Mouse (Mus musculus) mature B cell (primary cell): Measurements from ENCODE around the gene Ubiad1.

ENCODE experiments used
- in situ Hi-C: fragments of 300-500 bp; cut with MboI; formaldehyde crosslinking; loops from 2 replicates; pipeline ENCODE4 v1.14.3; 2019

Gene Ubiad1

GRCm38 (mm10) chr4:148408256-148408975, 36.2 kb downstream of the Ubiad1 start:
- in situ Hi-C loops = no loop called here

GRCm38 (mm10) chr4:148405255-148405788, 39.2 kb downstream of the Ubiad1 start:
- in situ Hi-C loops = no loop called here

- in situ Hi-C loops = no loop called here
These were observed 39.8 kb downstream of the Ubiad1 start for GRCm38 (mm10) chr4:148404748-148405147.

DNA sequence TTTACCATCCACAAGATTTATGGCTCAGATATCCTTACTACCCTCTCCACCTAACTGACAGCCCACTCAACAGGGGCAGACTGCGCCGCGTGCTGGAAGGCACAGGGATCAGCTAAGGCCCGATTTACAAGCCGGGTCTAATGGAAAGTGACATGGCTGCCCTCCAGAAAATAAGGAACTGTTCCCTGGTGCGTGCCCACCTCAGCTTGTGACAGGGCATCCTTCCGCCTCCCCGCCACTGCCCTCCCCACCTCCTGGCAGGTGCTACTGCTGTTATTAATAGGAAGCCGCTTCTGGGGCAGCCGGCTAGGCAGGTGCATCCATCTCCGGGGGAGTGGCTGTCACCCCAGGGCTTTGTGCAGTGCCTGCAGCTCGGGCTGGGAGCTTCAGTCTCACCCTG, 41.2 kb downstream of the Ubiad1 start:
- in situ Hi-C loops = no loop called here

DNA sequence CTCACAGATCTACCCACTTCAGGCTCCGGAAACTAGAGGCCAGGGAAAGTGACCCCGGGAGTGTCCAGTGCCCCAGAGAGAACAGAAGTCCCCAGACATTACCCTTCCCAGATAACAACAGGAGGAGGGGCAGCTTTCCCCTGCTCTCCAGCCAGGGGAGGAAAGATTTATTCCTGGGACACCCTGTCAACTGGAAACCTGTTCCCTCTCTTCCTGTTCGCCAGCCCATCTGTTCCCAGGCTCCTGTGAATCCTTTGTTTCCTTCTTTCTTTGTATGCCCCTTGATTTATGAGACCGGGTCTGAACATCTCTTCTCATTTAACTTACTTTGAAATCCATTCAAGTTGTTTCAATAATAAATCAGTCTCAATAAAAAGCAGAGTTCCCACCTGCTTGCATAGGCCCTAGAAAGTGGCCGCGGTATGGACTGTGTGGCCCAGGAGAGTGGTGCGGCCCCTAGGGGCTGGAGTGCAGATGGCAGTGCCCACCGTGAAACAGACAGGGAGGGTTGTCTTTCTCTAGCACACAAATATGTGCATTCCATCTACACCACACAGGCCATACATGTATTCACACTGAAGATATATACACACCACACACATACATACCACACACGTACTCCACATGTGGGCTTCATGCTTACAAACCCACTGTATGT, 45.0 kb downstream of the Ubiad1 start:
- in situ Hi-C loops = no loop called here

DNA sequence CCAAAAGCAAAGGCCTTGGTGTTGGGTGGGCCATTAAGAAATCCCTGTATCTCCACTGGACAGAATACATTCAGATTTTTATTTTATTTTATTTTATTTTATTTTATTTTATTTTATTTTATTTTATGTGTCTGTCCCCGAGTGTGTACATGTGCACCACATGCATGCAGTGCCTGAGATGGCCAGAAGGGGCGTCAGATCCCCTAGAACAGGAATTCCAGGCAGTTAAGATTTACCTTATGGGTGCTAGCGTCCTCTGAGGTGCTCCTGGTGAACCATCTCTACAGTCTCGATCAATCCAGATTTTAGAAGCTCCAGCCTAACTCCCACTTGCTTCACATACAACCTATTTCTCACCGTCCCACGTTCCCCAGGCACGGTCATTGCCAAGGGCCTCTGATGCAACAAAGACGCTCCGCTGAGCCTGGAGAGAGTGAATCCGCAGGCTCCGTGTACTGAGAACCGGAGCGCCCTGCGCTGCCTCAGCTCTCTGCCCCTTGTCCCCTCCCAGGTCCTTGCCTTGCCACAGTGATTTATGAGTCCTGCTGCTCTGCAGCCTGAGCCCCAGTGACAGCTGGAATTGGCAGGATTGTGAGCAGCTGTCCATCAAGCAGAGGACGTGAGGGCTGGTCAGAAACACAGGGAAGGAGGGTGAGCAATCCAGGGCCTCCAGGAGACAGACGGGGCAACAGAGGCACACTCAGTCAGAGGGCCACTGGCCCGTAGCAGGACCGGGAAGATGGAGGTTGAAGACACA, 46.9 kb downstream of the Ubiad1 start:
- in situ Hi-C loops = no loop called here

- in situ Hi-C loops = no loop called here
These were observed 47.5 kb downstream of the Ubiad1 start for GRCm38 (mm10) chr4:148397113-148397512.

DNA sequence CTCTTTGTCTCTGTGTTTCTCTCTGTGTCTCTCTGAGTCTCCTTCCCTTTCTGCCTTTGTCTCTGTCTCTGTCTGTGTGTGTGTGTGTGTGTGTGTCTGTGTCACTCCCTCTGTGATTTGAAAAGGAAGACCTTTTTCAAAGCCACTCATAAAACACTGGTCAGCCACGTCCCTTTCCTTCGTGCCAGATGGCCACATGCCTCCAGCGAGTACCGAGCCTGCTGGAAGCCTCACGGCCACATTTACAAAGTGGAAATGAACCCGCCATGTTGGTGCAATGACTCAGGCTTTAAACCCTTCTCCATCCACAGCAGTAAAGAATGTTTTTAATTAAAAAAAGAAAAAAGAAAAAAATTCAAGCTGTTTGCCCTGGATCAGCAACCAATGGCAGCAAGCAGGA, 48.7 kb downstream of the Ubiad1 start:
- in situ Hi-C loops = no loop called here

GRCm38 (mm10) chr4:148395198-148395597, 49.4 kb downstream of the Ubiad1 start:
- in situ Hi-C loops = no loop called here

DNA sequence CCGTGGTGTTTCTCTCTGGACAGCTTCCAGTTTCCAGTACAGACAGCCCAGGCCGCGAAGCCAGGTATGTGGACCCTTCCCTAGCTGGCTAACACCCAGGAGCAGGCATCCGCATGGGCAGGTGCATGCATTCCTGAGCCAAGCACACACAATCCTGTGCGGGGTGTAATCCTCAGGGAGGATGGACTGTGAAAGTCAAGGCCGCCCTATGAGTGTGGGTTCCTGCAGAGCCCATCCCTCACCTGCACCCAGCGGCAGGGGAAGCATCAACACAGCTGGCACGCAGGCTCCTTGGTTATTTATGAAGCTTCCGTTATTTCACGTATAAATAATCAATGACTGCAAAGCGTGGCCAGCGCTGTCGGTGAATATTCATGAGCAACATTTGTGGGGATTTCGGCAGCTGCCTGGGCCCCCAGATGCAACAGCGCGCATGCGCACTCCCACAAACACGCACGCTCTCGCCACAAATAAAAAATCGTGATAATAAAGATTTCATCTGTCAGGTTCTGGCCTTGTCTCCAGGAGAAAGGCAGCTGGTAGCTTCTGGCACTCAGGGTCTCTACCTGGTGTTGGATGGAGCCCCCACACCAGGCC, 52.8 kb downstream of the Ubiad1 start:
- in situ Hi-C loops = no loop called here

DNA sequence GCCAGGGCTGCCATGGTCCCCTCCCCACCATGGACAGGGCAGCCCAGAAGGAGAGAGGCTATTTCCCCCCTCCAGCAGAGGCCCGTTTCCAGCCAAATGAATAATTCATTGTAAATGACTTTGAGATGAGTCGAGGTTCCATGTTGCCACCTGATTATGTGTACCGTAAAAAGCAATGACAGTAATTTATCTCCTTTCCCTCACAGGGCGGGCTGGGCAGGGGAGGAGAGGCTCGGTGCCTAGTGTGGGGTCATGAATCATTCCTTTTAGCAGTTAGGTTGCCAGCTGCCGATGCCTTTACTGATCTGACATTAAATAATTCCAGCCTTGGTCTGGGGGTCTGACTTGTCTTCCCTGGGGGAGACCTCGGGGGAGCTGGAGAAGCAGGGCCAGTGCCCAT, 54.9 kb downstream of the Ubiad1 start:
- in situ Hi-C loops = no loop called here

DNA sequence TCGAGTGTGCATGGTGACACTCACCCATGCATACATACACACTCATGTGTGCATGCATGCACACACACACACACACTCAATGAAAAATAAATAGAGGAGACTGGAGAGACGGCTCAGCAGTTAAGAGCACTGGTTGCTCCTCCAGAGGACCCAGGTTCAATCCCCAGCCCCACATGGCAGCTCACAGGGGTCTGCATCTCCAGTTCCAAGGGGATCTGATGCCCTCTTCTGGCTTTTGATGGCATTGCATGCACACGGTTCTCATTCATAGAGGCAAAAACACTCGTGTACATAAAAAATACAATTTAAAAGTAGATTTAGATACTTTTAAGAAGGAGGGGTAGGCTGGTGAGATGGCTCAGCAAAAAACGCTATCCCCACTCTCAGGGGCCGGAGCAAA, 55.5 kb downstream of the Ubiad1 start:
- in situ Hi-C loops = no loop called here

GRCm38 (mm10) chr4:148385269-148385668, 59.3 kb downstream of the Ubiad1 start:
- in situ Hi-C loops = no loop called here
